Mouse (Mus musculus) liver, postnatal 0 days (tissue): Measurements from ENCODE around the gene Aldh3a2. TPM values are rescaled to one million over a fixed set of nuclear protein-coding genes. Genes with fewer than 3 reads are reported as not detected.

ENCODE experiments used
- ATAC-seq: fragments of 200-750 bp; cut with Nextera tagmentation; 2 replicates; pipeline ENCODE4 v1.8.0; 2017; ENCODE audit warnings: mild to moderate bottlenecking, moderate library complexity
- DNase-seq: peaks from one replicate; pipeline ENCODE4 v3.0.0-alpha.2; 2016
- H3K27ac ChIP-seq: fragments of 300-500 bp; sonication (generic); 2 replicates; pipeline ENCODE4 v1.5.1; 2014; ENCODE audit warnings: antibody characterized with exemption, moderate library complexity, mild to moderate bottlenecking, low read depth
- H3K27me3 ChIP-seq: fragments of 300-500 bp; sonication (generic); 2 replicates; pipeline ENCODE4 v1.6.1; 2014; ENCODE audit warnings: low read length, control low read depth, mixed read lengths; ENCODE audit not compliant: insufficient read depth
- H3K36me3 ChIP-seq: fragments of 300-500 bp; sonication (generic); replicated peaks from 2 replicates; pipeline ENCODE4 v1.6.1; 2014; ENCODE audit warnings: mild to moderate bottlenecking, control low read depth, low read length, moderate library complexity, mixed read lengths; ENCODE audit not compliant: insufficient read depth
- H3K4me1 ChIP-seq: fragments of 300-500 bp; sonication (generic); 2 replicates; pipeline ENCODE4 v1.6.1; 2014; ENCODE audit warnings: antibody characterized with exemption, mild to moderate bottlenecking, control low read depth; ENCODE audit not compliant: insufficient read depth
- H3K4me2 ChIP-seq: fragments of 300-500 bp; sonication (generic); 2 replicates; pipeline ENCODE4 v1.6.1; 2014; ENCODE audit warnings: low read depth, mild to moderate bottlenecking, low read length, moderate library complexity, mixed read lengths
- H3K4me3 ChIP-seq: fragments of 300-500 bp; sonication (generic); 2 replicates; pipeline ENCODE4 v1.5.1; 2014; ENCODE audit warnings: low read depth, low read length
- H3K9ac ChIP-seq: fragments of 300-500 bp; sonication (generic); replicated peaks from 2 replicates; pipeline ENCODE4 v1.6.1; 2014; ENCODE audit warnings: mild to moderate bottlenecking, moderate library complexity
- H3K9me3 ChIP-seq: fragments of 300-500 bp; sonication (generic); 2 replicates; pipeline ENCODE4 v1.6.1; 2016; ENCODE audit warnings: mild to moderate bottlenecking, control low read depth, low read length, mixed read lengths
- CTCF ChIP-seq: sonication (generic); IDR thresholded peaks from 2 replicates; pipeline ENCODE4 v1.5.1; 2016; ENCODE audit warnings: antibody characterized with exemption, low read depth
- EP300 ChIP-seq: IDR thresholded peaks from 2 replicates; pipeline ENCODE4 v1.6.1; 2016; ENCODE audit warnings: antibody characterized with exemption, low read depth, mild to moderate bottlenecking
- WGBS: fragments of 180-500 bp; shearing (Covaris S2); extraction: QIAGEN DNeasy Blood & Tissue Kit; methylation state at CpG from one replicate; pipeline ENCODE4 v1.1.7; 2014; ENCODE audit not compliant: insufficient replicate concordance; 5-methylcytosine and 5-hydroxymethylcytosine counted together
- polyA plus RNA-seq: library from polyadenylated mRNA; unstranded; fragments of >200 nt; fragmentation: Nextera tagmentation; extraction: Ambion mirVana; gene quantifications from 2 replicates; pipeline ENCODE4 v1.2.1, GENCODE M21; 2015

The Aldh3a2 gene
- polyA plus RNA-seq, 1 experiment from 2014 or later, result 89.8 TPM

DNA sequence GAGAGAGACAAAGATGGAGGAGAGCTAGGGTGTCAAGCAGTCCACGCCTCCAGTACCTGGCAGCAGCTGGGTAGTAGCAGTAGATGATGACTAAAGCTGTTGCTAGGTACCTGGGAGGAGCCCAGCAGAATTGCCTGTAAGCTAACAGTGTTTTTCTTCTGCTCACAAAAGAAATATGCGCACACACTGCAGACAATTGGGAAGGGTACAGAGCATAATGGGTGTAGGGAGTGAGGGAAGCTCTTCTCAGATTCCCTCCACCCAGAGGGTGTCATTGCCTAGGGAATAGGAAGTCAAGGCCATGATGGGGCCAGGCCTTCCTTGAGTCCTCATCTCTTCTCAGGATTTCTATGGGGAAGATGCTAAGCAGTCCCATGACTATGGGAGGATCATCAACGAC is 51.3 kb downstream of the Aldh3a2 start:
- ATAC-seq (no peak), DNase-seq (no peak)
- TF ChIP-seq EP300 (no peak), CTCF (no peak)
- Histone ChIP-seq H3K4me1 (no peaks in the 10 kb centered on the region), H3K27me3 (peaks cover 13% of the 10 kb centered on the region; the same call in 1 of the 2 replicates), H3K27ac (no peak overlapping the region), H3K9me3 (no peaks in the 10 kb centered on the region), H3K4me2 (no peak overlapping the region), H3K9ac (no peak overlapping the region), H3K36me3 (no peaks in the 10 kb centered on the region), H3K4me3 (no peak overlapping the region)
- 86% methylated on average over 3 of the region's 3 CpGs for whole genome bisulfite sequencing

DNA sequence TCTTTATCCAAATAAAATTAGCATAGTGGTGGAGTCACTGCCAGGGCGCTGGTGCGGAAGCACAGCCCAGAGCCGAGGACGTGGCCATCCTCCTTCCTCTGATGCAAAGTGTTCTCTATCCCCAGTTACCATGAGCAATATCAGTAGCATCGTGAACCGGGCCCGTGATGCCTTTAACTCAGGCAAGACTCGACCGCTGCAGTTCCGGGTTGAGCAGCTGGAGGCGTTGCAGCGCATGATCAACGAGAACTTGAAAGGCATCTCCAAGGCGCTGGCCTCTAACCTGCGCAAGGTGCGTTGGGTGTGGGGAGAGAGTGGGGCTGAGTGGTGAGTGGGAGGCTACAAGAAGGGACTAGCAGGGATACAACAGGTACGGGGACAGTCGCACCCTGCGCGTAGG is 55.2 kb downstream of the Aldh3a2 start:
- no peaks in the 10 kb centered on the region for H3K36me3 ChIP-seq
- H3K27ac ChIP-seq, result no peak overlapping the region
- peak; percentile 52 for TF ChIP-seq CTCF
- no peak for TF ChIP-seq EP300
- ATAC-seq, result no peak
- 34% methylated on average over 20 of the region's 20 CpGs for WGBS
- H3K4me3 ChIP-seq, result no peak overlapping the region
- no peaks in the 10 kb centered on the region for H3K9me3 ChIP-seq
- H3K9ac ChIP-seq, result no peak overlapping the region
- DNase-seq, result peak; percentile 27
- peaks cover 17% of the 10 kb centered on the region; the same call in 1 of the 2 replicates for H3K27me3 ChIP-seq
- H3K4me1 ChIP-seq, result 0 out of 2 replicates have a peak, but pooled peaks cover 3% of the 10 kb centered on the region
- H3K4me2 ChIP-seq, result no peak overlapping the region

DNA sequence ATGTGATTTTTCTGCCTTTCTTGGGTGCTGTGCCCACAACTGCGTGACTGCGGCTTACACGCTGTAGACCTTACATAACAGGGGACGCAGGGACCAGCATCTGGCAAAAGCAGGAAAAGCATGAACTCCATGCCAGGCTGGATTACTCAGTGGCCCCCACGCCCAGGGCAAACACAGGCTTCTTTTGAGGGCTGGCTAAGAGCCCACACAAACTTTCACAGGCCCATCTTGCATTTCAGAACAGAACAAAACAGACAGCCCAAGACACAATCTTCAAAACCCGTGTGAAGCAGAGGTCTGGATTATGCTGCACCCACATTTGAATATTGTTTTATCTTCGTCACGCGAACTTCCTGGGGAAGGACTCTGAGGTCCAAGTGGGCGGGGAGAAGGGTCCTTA is 58.9 kb downstream of the Aldh3a2 start:
- no peak overlapping the region for H3K9ac ChIP-seq
- H3K4me3 ChIP-seq, result no peak overlapping the region
- H3K4me1 ChIP-seq, result 0 out of 2 replicates have a peak, but pooled peaks cover 3% of the 10 kb centered on the region
- H3K27ac ChIP-seq, result no peak overlapping the region
- ATAC-seq, result no peak
- no peak for TF ChIP-seq CTCF
- no peak for TF ChIP-seq EP300
- DNase-seq, result no peak
- H3K4me2 ChIP-seq, result no peak overlapping the region
- 61% methylated on average over 10 of the region's 10 CpGs for WGBS
- no peaks in the 10 kb centered on the region for H3K36me3 ChIP-seq
- H3K27me3 ChIP-seq, result peaks cover 17% of the 10 kb centered on the region; the same call in 1 of the 2 replicates
- H3K9me3 ChIP-seq, result no peaks in the 10 kb centered on the region

DNA sequence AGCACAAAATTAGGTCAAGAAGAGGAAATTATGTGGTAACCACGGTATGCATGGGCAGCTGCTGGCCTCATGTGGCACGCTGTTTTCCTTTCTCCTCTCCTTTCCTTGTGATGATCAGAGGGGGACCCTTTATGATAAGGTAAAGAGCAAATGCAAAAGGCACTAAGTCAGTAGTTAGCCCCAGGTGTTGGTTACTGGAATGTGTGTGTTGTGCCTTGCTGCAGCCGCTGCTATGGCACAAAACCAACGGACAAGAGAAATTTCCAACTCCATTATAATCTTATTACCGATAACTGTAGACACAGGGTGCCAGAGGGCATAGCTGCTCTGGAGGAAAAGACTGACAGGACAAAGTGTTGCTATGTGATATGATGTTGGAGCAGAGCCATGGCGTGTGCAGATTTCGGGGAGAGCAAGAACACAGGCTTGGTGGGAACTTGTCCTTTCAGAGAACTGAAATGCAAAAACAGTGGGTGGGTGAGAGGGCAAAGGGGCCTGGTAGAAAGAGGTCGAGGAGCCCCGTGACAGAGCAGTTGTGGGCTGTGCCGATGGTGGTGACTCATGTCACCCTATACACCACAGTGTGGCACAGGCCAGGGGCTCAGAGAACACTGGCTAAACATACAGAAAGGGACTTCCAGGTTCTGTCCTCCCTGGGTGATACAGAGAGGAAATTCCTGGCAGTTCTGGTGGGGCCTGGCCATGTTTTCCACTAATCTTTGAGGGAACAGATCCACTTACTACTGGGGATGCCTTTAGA is 59.6 kb downstream of the Aldh3a2 start, which contains the start of gene Aldh3a1:
Gene Aldh3a1 (plus strand): TSS at position 51 of the 760 bp plus-strand sequence.
- H3K4me2 ChIP-seq, result no peak within 1 kb of the TSS
- ATAC-seq (no peak), DNase-seq (no peak)
- no peak within 1 kb of the TSS for H3K9ac ChIP-seq
- no peaks in the 10 kb centered on the region for H3K9me3 ChIP-seq
- 0 out of 2 replicates have a peak, but pooled peaks cover 3% of the 10 kb centered on the region for H3K4me1 ChIP-seq
- no peak for TF ChIP-seq EP300
- TF ChIP-seq CTCF, result no peak
- no peaks in the 10 kb centered on the region for H3K36me3 ChIP-seq
- no peak within 1 kb of the TSS for H3K27ac ChIP-seq
- H3K27me3 ChIP-seq, result peaks cover 17% of the 10 kb centered on the region; the same call in 1 of the 2 replicates
- 62% methylated on average over 10 of the region's 10 CpGs for WGBS
- no peak within 1 kb of the TSS for H3K4me3 ChIP-seq

DNA sequence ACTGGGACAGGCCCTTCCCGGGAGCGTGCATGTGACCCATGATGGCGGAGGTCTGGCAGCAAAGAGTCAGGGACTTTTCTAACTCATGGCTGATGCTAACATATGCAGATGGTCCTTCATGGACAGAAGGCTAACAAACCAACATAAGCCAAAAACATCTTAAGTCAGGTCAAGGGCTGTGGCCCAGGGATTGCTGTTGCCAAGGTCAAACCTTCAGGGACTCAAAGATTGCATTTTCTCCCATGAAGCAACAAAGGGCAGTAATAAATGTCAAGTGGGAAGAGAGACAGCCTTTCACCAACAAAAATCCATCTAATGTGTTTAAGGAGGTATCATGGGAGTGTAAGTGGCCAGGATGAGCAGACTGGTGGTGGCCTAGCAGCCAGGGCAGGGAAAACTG is 61.1 kb downstream of the Aldh3a2 start:
- Histone ChIP-seq H3K9me3 (no peaks in the 10 kb centered on the region), H3K4me1 (0 out of 2 replicates have a peak, but pooled peaks cover 3% of the 10 kb centered on the region), H3K9ac (no peak overlapping the region), H3K4me3 (no peak overlapping the region), H3K27me3 (0 out of 2 replicates have a peak, but pooled peaks cover 3% of the 10 kb centered on the region), H3K27ac (no peak overlapping the region), H3K4me2 (no peak overlapping the region), H3K36me3 (no peaks in the 10 kb centered on the region)
- WGBS, result 86% methylated on average over 3 of the region's 3 CpGs
- ATAC-seq (no peak), DNase-seq (no peak)
- no peak for TF ChIP-seq CTCF
- no peak for TF ChIP-seq EP300

DNA sequence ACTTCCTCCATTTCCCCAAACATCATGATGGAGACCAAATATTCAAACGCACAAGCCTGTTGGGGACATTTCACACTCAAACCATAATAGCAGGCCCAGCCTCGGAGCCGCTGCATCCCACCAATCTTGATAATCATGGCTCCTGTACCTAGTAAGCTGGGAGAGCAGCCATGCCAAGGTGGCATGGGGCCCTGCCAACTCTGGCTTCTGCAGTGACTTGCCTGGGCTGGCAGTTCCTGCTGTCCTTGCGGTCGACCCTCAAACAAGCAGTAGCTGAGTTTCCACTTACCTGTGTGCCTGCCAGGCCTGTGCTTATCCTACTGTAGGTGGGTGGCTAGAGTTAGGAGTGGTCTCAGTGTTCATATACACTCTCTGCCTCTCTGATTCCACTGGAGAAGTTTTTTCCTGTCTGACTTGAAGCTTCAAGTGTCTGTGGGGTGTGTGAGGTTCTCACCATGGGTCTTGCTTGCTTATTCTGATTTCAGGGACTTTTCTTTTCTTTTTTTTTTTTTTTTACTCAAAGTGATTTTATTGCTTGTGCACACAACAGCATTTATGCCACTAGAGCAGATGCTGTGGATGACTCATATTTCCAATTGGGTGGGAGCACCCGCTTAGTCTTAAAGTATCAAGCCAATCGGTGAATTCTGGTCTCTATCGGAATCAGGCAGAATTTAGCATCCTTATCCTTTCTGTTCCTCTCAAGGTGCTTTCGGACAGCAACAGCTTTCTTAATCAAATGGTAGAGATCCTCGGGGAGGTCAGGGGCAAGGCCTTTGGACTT is 61.9 kb downstream of the Aldh3a2 start:
- 85% methylated on average over 9 of the region's 10 CpGs for WGBS
- Histone ChIP-seq H3K4me2 (no peak overlapping the region), H3K9ac (no peak overlapping the region), H3K27me3 (0 out of 2 replicates have a peak, but pooled peaks cover 3% of the 10 kb centered on the region), H3K4me1 (0 out of 2 replicates have a peak, but pooled peaks cover 3% of the 10 kb centered on the region), H3K27ac (no peak overlapping the region), H3K4me3 (no peak overlapping the region), H3K36me3 (no peaks in the 10 kb centered on the region), H3K9me3 (no peaks in the 10 kb centered on the region)
- TF ChIP-seq EP300 (no peak), CTCF (no peak)
- ATAC-seq (no peak), DNase-seq (no peak)
